Mouse (Mus musculus) kidney, adult 11 months (tissue): Measurements from ENCODE around the gene Tmem251.
A peak's percentile ranks its signal among the peaks of the same experiment; 100 is the strongest.

Experiments
- DNase-seq: peaks from one replicate; pipeline ENCODE4 v3.0.0; 2022

Tmem251 gene

GRCm38 (mm10) chr12:102713153-102713865, 30.3 kb upstream of the Tmem251 start:
- DNase-seq = no peak

- no peak for DNase-seq
Observed at GRCm38 (mm10) chr12:102714116-102714515, 29.4 kb upstream of the Tmem251 start.

- no peak for DNase-seq
Observed at GRCm38 (mm10) chr12:102714654-102715395, 28.7 kb upstream of the Tmem251 start.

GRCm38 (mm10) chr12:102719552-102720315, 23.8 kb upstream of the Tmem251 start:
- no peak for DNase-seq

GRCm38 (mm10) chr12:102722451-102722850, 21.1 kb upstream of the Tmem251 start:
- no peak for DNase-seq

GRCm38 (mm10) chr12:102722966-102723365, 20.6 kb upstream of the Tmem251 start:
- DNase-seq = no peak

GRCm38 (mm10) chr12:102723861-102724260, 19.7 kb upstream of the Tmem251 start:
- DNase-seq = no peak

GRCm38 (mm10) chr12:102725146-102725545, 18.4 kb upstream of the Tmem251 start:
- DNase-seq = no peak

GRCm38 (mm10) chr12:102725761-102726175, 17.8 kb upstream of the Tmem251 start:
- no peak for DNase-seq

GRCm38 (mm10) chr12:102729855-102730797, 13.4 kb upstream of the Tmem251 start:
- peak; percentile 82 for DNase-seq

- DNase-seq = peak; percentile 31
Observed at GRCm38 (mm10) chr12:102730798-102731619, 12.6 kb upstream of the Tmem251 start.

GRCm38 (mm10) chr12:102733381-102733780, 10.2 kb upstream of the Tmem251 start:
- DNase-seq = peak; percentile 55

- no peak for DNase-seq
Observed at GRCm38 (mm10) chr12:102739096-102739495, 4.5 kb upstream of the Tmem251 start.

GRCm38 (mm10) chr12:102740285-102740684, 3.3 kb upstream of the Tmem251 start:
- DNase-seq = no peak

- no peak for DNase-seq
Observed at GRCm38 (mm10) chr12:102742056-102742455, 1.5 kb upstream of the Tmem251 start.

- peak; percentile 19 for DNase-seq
Observed at GRCm38 (mm10) chr12:102743036-102743588, 450 bp upstream of the Tmem251 start.

GRCm38 (mm10) chr12:102744839-102745238, 1.3 kb downstream of the Tmem251 start:
- DNase-seq = no peak

- DNase-seq = no peak
Observed at GRCm38 (mm10) chr12:102748256-102748655, 4.7 kb downstream of the Tmem251 start.

- DNase-seq = no peak
Observed at GRCm38 (mm10) chr12:102756304-102756703, 12.7 kb downstream of the Tmem251 start.

GRCm38 (mm10) chr12:102757055-102757688, 13.6 kb downstream of the Tmem251 start:
- DNase-seq = peak; percentile 11
